Mouse (Mus musculus) liver (tissue): Measurements from ENCODE around the gene Scarf2.

Source experiments
- DNase-seq: peaks from one replicate; pipeline ENCODE4 v3.0.0-alpha.2; 2020; ENCODE audit warnings: mixed read lengths

Scarf2 gene

GRCm38 (mm10) chr16:17799584-17799983 is 2.5 kb downstream of the Scarf2 start:
- no peak for DNase-seq

- DNase-seq = no peak
These were observed 4.8 kb downstream of the Scarf2 start for GRCm38 (mm10) chr16:17801777-17802455.

GRCm38 (mm10) chr16:17802456-17802838 is 5.4 kb downstream of the Scarf2 start:
- DNase-seq = no peak

- DNase-seq = no peak
These were observed 6.0 kb downstream of the Scarf2 start for GRCm38 (mm10) chr16:17802839-17803674.

GRCm38 (mm10) chr16:17803675-17804448 is 6.8 kb downstream of the Scarf2 start:
- DNase-seq = no peak

GRCm38 (mm10) chr16:17804449-17804912 is 7.4 kb downstream of the Scarf2 start:
- DNase-seq = peak; percentile 74

- DNase-seq = no peak
These were observed 7.9 kb downstream of the Scarf2 start for GRCm38 (mm10) chr16:17804982-17805381.

- DNase-seq = no peak
These were observed 9.6 kb downstream of the Scarf2 start for GRCm38 (mm10) chr16:17806581-17807191.

GRCm38 (mm10) chr16:17807192-17808009 is 10.3 kb downstream of the Scarf2 start:
- peak; percentile 82 for DNase-seq

GRCm38 (mm10) chr16:17809125-17809524 is 12.0 kb downstream of the Scarf2 start:
- DNase-seq = no peak

GRCm38 (mm10) chr16:17809711-17810110 is 12.6 kb downstream of the Scarf2 start:
- peak; percentile 42 for DNase-seq

GRCm38 (mm10) chr16:17812120-17812519 is 15.0 kb downstream of the Scarf2 start:
- no peak for DNase-seq

GRCm38 (mm10) chr16:17813173-17813572 is 16.1 kb downstream of the Scarf2 start:
- no peak for DNase-seq

GRCm38 (mm10) chr16:17815411-17816402 is 18.6 kb downstream of the Scarf2 start:
- DNase-seq = peak; percentile 75

GRCm38 (mm10) chr16:17816528-17816927 is 19.4 kb downstream of the Scarf2 start:
- no peak for DNase-seq

GRCm38 (mm10) chr16:17826500-17826899 is 29.4 kb downstream of the Scarf2 start:
- DNase-seq = no peak

GRCm38 (mm10) chr16:17828229-17828628 is 31.1 kb downstream of the Scarf2 start:
- DNase-seq = no peak

- DNase-seq = no peak
These were observed 31.8 kb downstream of the Scarf2 start for GRCm38 (mm10) chr16:17828867-17829266.

- no peak for DNase-seq
These were observed 33.5 kb downstream of the Scarf2 start for GRCm38 (mm10) chr16:17830385-17831178.

GRCm38 (mm10) chr16:17831781-17832180 is 34.7 kb downstream of the Scarf2 start:
- DNase-seq = no peak
